Mouse (Mus musculus) olfactory bulb, adult 2 months (tissue): ENCODE results near the gene Ppp3ca.

ENCODE experiments used
- CTCF ChIP-seq: fragments of 200-500 bp; IDR thresholded peaks from 2 replicates; pipeline ENCODE4 v1.5.1; 2012; ENCODE audit warnings: low read depth, mild to moderate bottlenecking, low read length, moderate library complexity; ENCODE audit not compliant: insufficient read depth
- POLR2A ChIP-seq: fragments of 200-500 bp; IDR thresholded peaks from 2 replicates; pipeline ENCODE4 v1.6.1; 2012; ENCODE audit warnings: mild to moderate bottlenecking, low read depth, low read length, moderate library complexity; ENCODE audit not compliant: insufficient read depth

DNA sequence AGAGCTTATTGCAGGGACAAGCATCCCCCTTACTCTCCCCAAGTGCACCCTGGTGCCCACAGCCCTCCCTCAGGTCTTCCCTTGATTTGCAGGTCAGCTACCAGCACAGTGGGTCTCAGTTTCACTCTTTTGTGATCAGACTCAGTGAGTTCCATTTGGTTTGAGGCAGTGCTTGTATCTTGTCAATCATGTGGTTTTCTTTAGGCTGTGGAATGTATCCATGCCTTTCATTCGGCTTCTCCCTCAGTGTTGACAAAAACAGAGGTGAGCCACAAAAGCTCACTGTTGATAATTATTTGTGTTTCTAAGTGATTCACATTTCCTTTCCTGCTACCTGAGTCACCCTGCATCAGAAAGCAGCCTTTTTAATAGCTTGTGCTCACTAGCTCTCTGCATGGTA is 66.1 kb downstream of the Ppp3ca start:
- TF ChIP-seq CTCF: no peak
- no peak for TF ChIP-seq POLR2A
